32 mouse cellular contexts compared by ENCODE assay signal in genomic region chr3:28289693-28290092, GRCm38 (mm10).
"Had no signal": no experiment of that assay in that cellular context is flagged by ENCODE, and none has a peak within 500 bp of the region (broad histone marks: within the 10 kb centered on the region; RNA-seq: fewer than 3 reads in every experiment).

No protein-coding gene starts in this region.

- H3K36me3 ChIP-seq: heart, embryonic 13.5 days; heart, embryonic 15.5 days; hindbrain, embryonic 10.5 days; hindbrain, embryonic 12.5 days; hindbrain, embryonic 13.5 days; hindbrain, embryonic 15.5 days; intestine, embryonic 15.5 days; kidney, embryonic 15.5 days had no signal

- H3K9ac ChIP-seq: heart, embryonic 13.5 days; heart, embryonic 15.5 days; hindbrain, embryonic 12.5 days; hindbrain, embryonic 13.5 days; hindbrain, embryonic 14.5 days; hindbrain, embryonic 15.5 days; intestine, embryonic 15.5 days; kidney, embryonic 15.5 days had no signal

- H3K27ac ChIP-seq: heart, embryonic 13.5 days; heart, embryonic 15.5 days; hindbrain, embryonic 10.5 days; hindbrain, embryonic 12.5 days; hindbrain, embryonic 13.5 days; hindbrain, embryonic 14.5 days; hindbrain, embryonic 15.5 days; hindbrain, postnatal 0 days; intestine, embryonic 15.5 days; kidney, embryonic 15.5 days; kidney, postnatal 0 days; layer of hippocampus, adult 2 months; left cerebral cortex, adult 2 months had no signal

- H3K9me3 ChIP-seq: heart, embryonic 13.5 days; heart, embryonic 15.5 days; hindbrain, embryonic 10.5 days; hindbrain, embryonic 12.5 days; hindbrain, embryonic 13.5 days; hindbrain, embryonic 15.5 days; intestine, embryonic 15.5 days; kidney, embryonic 15.5 days had no signal

- H3K4me3 ChIP-seq: heart, embryonic 13.5 days; heart, embryonic 15.5 days; hindbrain, embryonic 10.5 days; hindbrain, embryonic 12.5 days; hindbrain, embryonic 13.5 days; hindbrain, embryonic 15.5 days; intestine, embryonic 15.5 days; kidney, embryonic 15.5 days; layer of hippocampus, adult 2 months; left cerebral cortex, adult 2 months had no signal

- H3K27me3 ChIP-seq: heart, embryonic 13.5 days; heart, embryonic 15.5 days; hindbrain, embryonic 12.5 days; hindbrain, embryonic 13.5 days; hindbrain, embryonic 15.5 days; intestine, embryonic 15.5 days; kidney, embryonic 15.5 days had no signal

- H3K4me2 ChIP-seq: heart, embryonic 13.5 days; heart, embryonic 15.5 days; hindbrain, embryonic 12.5 days; hindbrain, embryonic 13.5 days; hindbrain, embryonic 14.5 days; hindbrain, embryonic 15.5 days; intestine, embryonic 15.5 days; kidney, embryonic 15.5 days had no signal

- H3K4me1 ChIP-seq: hindbrain, embryonic 10.5 days; hindbrain, embryonic 12.5 days; hindbrain, embryonic 15.5 days; intestine, embryonic 15.5 days; kidney, embryonic 15.5 days had no signal

- DNase-seq: heart, postnatal 10 days; heart, postnatal 14 days; heart, postnatal 36 days; heart, postnatal 4 days; kidney, adult 11 months; kidney, adult 18-20 months; kidney, adult 2 months; kidney, adult 9 months; kidney, postnatal 10 days; kidney, postnatal 14 days; kidney, postnatal 25 days; kidney, postnatal 36 days; kidney, postnatal 4 days; layer of hippocampus, adult 9-11 months; layer of hippocampus, postnatal 36 days had no signal

- ATAC-seq: hindbrain, embryonic 16.5 days; hindbrain, postnatal 0 days; inflammation-experienced regulatory T-cells, adult 6 months; intestine, embryonic 15.5 days; intestine, embryonic 16.5 days; intestine, postnatal 0 days had no signal
